Mouse (Mus musculus) c-Kit-negative CD71-positive TER-119-positive erythroid progenitor cells, embryonic 14.5 days (primary cell): ENCODE measurements at regions not wholly inside any gene's neighbourhood (a gene's known extent, or its start where the extent isn't known, plus 50 kb on each side); places are given as distances from the start of the nearest gene placed in this dataset.
"Not testable (repeated sequence)": the region's sequence is repeated elsewhere in the genome, so short reads cannot be mapped to it uniquely, and the experiment has no call there.

Experiments
- DNase-seq: peaks from one replicate; pipeline ENCODE4 v3.0.0-alpha.2; 2013; ENCODE audit warnings: low read depth, low spot score

- no peak for DNase-seq
Observed at GRCm38 (mm10) chr4:35347609-35348008, 121.6 kb upstream of the C9orf72 start.

- DNase-seq = no peak
Observed at GRCm38 (mm10) chr4:35343751-35344150, 117.8 kb upstream of the C9orf72 start.

GRCm38 (mm10) chr4:35331161-35331560, 105.2 kb upstream of the C9orf72 start:
- no peak for DNase-seq

- DNase-seq = no peak
Observed at GRCm38 (mm10) chr4:35325300-35325699, 99.3 kb upstream of the C9orf72 start.

- DNase-seq = no peak
Observed at GRCm38 (mm10) chr4:35322432-35323173, 96.6 kb upstream of the C9orf72 start.

- DNase-seq = no peak
Observed at GRCm38 (mm10) chr4:35310396-35310977, 84.5 kb upstream of the C9orf72 start.

- DNase-seq = no peak
Observed at GRCm38 (mm10) chr4:35308221-35308620, 82.2 kb upstream of the C9orf72 start.

- no peak for DNase-seq
Observed at GRCm38 (mm10) chr4:35305210-35305609, 79.2 kb upstream of the C9orf72 start.

GRCm38 (mm10) chr4:35300848-35301247, 74.9 kb upstream of the C9orf72 start:
- DNase-seq = no peak

- not testable (repeated sequence) for DNase-seq
Observed at GRCm38 (mm10) chr4:35300374-35300773, 74.4 kb upstream of the C9orf72 start.

GRCm38 (mm10) chr4:35284611-35285010, 58.6 kb upstream of the C9orf72 start:
- DNase-seq = no peak
